Mouse (Mus musculus) R1 (cell line): ENCODE measurements at regions not wholly inside any gene's neighbourhood (a gene's known extent, or its start where the extent isn't known, plus 50 kb on each side); places are given as distances from the start of the nearest gene placed in this dataset.
A peak's percentile ranks its signal among the peaks of the same experiment; 100 is the strongest.

Source experiments
- DNase-seq: peaks from one replicate; pipeline ENCODE4 v3.0.0-alpha.2; 2018; ENCODE audit warnings: low read depth, low spot score

DNA sequence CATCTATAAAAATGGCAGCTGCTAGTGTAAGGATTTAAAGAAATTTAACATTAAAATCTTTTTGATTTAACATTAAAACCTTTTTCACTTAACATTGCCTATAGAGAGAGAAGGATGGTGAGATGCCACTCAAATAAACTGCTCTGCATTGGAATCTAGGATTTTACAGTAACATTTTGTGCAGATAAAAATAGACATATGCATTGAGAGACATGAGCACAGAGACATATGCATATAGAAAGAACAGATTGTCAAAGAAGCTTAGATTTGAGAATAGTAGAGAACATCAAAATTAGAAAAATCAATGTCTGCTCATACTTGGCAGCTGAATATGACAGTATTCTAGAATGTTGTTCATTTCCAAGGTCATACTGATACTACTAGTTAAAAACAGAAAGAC is 220.2 kb downstream of the Arap2 start:
- DNase-seq: no peak

DNA sequence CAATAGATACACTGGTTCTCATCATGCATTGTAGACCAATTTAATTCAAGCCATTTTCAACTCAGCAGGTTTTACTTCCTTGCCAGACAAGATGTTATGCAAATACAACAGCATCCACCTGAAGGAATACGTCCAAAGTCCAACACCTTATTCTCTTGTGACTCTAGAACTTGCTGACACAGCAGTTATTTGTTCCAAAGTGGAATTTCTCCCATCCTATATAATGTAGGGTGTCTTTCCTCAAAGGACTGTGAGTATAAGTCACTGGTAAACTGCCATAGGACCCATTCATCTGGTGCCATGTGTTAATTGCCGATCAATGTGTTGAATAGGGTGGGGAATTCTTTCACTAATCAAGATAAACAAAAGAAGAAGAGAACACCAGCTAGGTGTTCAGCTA is 226.7 kb downstream of the Arap2 start:
- no peak for DNase-seq

- no peak for DNase-seq
These were observed 254.1 kb downstream of the Arap2 start for GRCm38 (mm10) chr5:62511827-62512226.

GRCm38 (mm10) chr5:62483521-62483920 is 282.4 kb downstream of the Arap2 start:
- peak; percentile 51 for DNase-seq

- DNase-seq: peak; percentile 7
These were observed 285.0 kb downstream of the Arap2 start for GRCm38 (mm10) chr5:62480967-62481366.

DNA sequence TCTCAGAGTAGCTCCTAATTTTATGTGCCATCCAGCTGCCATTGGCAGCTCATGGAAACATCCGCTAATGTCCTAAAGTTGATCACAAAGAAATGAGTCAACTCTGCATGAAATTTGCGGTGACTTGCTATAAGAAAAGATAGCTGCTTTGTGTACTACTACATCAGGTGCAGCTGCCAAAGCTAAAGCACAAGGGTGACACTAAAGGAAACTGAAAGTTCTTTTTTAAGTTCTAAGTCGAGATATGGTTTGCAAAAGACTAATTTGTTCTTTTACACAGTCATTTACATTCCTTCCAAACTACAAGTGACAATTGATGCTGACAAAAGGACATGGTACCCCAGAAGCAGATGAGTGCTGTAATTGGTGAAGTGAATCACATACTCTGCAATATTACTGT is 292.5 kb downstream of the Arap2 start:
- DNase-seq: no peak

DNA sequence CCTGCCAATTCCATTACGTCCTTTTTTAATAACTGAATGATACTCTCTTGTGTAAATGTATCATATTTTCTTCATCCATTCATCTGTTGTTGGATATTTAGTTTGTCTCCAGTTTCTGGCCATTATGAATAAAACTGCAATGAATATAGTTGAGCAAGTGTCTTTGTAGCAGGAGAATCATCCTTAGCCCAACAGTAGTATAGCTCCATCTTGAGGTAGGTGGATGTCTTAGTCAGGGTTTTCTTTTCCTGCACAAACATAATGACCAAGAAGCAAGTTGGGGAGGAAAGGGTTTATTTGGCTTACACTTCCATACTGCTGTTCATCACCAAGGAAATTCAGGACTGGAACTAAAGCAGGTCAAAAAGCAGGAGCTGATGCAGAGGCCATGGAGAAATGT is 299.2 kb downstream of the Arap2 start:
- no peak for DNase-seq

DNA sequence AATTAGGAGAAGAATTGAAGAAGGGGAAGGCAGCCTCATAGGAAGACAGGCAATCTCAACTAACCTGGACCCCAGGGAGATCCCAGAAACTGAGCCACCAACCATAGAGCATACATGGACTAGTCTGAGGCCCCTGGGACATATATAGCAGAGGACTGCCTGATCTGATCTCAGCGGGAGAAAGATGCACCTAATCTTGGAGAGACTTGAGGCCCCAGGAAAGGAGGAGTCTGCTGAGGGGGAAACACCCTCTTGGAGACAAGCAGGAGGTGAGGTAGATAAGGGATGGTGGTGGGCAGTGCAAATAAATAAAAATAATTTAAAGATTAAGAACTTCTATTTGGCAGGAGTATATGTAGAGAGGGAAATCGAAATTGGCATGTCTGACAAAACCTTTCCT is 303.4 kb downstream of the Arap2 start:
- no peak for DNase-seq
